Mouse (Mus musculus): ENCODE data around the gene Zfp385a.

DNA sequence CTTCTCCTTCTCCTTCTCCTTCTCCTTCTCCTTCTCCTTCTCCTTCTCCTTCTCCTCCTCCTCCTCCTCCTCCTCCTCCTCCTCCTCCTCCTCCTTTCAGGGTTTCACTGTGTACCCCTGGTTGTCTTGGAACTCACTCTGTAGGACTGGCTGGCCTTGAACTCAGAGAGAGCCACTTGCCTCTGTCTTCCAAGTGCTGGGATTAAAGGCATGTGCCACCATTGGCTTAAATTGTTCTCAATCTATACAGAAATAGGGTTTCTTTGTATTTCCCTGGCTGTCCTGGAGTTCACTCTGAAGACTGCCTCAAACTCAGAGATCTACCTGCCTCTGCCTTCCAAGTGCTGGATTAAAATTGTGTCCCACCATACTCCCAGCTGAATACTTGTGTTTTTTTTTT is 32.6 kb upstream of the Zfp385a start:
- no peak for TF ChIP-seq MYOD1 (IDR thresholded peaks at IDR 0.05; ENCODE audit: control insufficient read depth, insufficient read length, low read depth)
- TF ChIP-seq MAX (IDR thresholded peaks at IDR 0.05) = no peak
- TF ChIP-seq CTCF (IDR thresholded peaks at IDR 0.05; ENCODE audit: control insufficient read depth, insufficient read depth, insufficient read length) = no peak
- TF ChIP-seq MYOG (IDR thresholded peaks at IDR 0.05; ENCODE audit: control insufficient read depth, extremely low read depth, insufficient read length) = no peak
- no peak for TF ChIP-seq USF1 (IDR thresholded peaks at IDR 0.05; ENCODE audit: low read depth)
- TF ChIP-seq FOSL1 (IDR thresholded peaks at IDR 0.05; ENCODE audit: insufficient read depth, low read length, poor library complexity, severe bottlenecking) = no peak
- TF ChIP-seq CEBPB (IDR thresholded peaks at IDR 0.05; ENCODE audit: low read depth) = no peak

Measured in C2C12 (cell line).